In the genomic region with DNA sequence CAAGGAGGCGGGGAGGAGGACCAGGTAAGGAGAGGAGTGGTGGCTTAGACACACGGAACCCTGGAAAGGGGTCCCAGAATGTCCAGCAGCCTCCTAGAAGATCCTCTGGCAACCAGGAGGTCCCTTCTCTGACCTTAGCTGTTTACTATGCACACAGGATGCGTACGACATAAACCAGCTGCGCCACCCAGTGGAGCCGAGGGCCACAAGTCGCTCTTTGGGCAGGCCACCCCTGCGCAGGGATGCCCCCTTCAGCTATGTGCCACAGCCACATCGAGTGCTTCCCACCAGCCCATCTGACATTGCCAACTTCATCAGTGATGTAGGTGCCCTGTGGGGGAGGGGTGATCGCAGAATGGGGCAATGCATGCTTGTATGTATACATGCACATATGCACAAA, we compare ENCODE assay signal across 8 mouse cellular contexts. TPM values are rescaled to one million over a fixed set of nuclear protein-coding genes. Genes with fewer than 3 reads are reported as not detected.
DNase-seq lines count a peak whose midpoint lies in the region; ATAC-seq lines count a peak whose summit lies in the region.

No protein-coding gene starts in this region.

- peaks cover 7% of the 10 kb centered on the region; the same call in 1 of the 2 replicates for H3K27me3 ChIP-seq in hindbrain, embryonic 13.5 days

- H3K4me3 ChIP-seq in hindbrain, embryonic 13.5 days = peak overlapping the region; percentile 30

- peak overlapping the region; percentile 53 for H3K4me2 ChIP-seq in hindbrain, embryonic 13.5 days

- no peak overlapping the region for H3K27ac ChIP-seq in hindbrain, embryonic 13.5 days

- peak overlapping the region; percentile 63; the same call in 1 of the 2 replicates for H3K9ac ChIP-seq in hindbrain, embryonic 13.5 days

- H3K9me3 ChIP-seq in hindbrain, embryonic 13.5 days = peaks cover 28% of the 10 kb centered on the region

- intact Hi-C loops in left cerebral cortex, postnatal 4 days (cut with DNase I) = no loop called here
- intact Hi-C loops in left cerebral cortex, postnatal 25 days (cut with DNase I) = no loop called here

- peak; percentile 8; the same call in 1 of the 2 replicates for ATAC-seq in hindbrain, embryonic 13.5 days (ENCODE audit: low FRiP score)
- ATAC-seq in megakaryocyte-erythroid progenitor cell, adult 5-6 weeks (replicated peaks; ENCODE audit: low FRiP score, low TSS enrichment, poor library complexity, severe bottlenecking) = peak; percentile 32

- H3K36me3 ChIP-seq in hindbrain, embryonic 13.5 days = no peaks in the 10 kb centered on the region

- 56% methylated on average over 10 of the region's 10 CpGs for WGBS in hindbrain, embryonic 13.5 days

- peak; percentile 40 for DNase-seq in left cerebral cortex, postnatal 4 days
- no peak for DNase-seq in left cerebral cortex, adult 18-20 months (ENCODE audit: low spot score in 2 of 2)
- peak; percentile 49 for DNase-seq in embryo, embryonic 11 days
- peak; percentile 48 to 56 for DNase-seq in thymus, postnatal 36 days
- no peak for DNase-seq in left cerebral cortex, postnatal 25 days (ENCODE audit: low spot score in 2 of 2)
- no peak for DNase-seq in urinary bladder, postnatal 14 days (ENCODE audit: low spot score)

- H3K4me1 ChIP-seq in hindbrain, embryonic 13.5 days (replicated peaks) = peaks cover 12% of the 10 kb centered on the region; the same call in 1 of the 2 replicates

RNA-seq across cellular contexts. Expression of a gene that starts 17.7 kb away (rescaled TPM):
- total RNA-seq in left cerebral cortex, postnatal 4 days (2021) = 1 to 10 TPM; 1.2 to 1.7 TPM
- under 1 TPM; 0.63 to 0.79 TPM for total RNA-seq in left cerebral cortex, adult 18-20 months (2021)
- polyA plus RNA-seq in hindbrain, embryonic 13.5 days (2015; fragmentation: Nextera tagmentation; extraction: Ambion mirVana) = 1.5 and 1.8 TPM in 2 replicates
- total RNA-seq in megakaryocyte-erythroid progenitor cell, adult 5-6 weeks (2014; fragmentation: Nextera tagmentation) = not detected in 2 replicates
- not detected in 2 replicates for total RNA-seq in megakaryocyte-erythroid progenitor cell, adult 5-6 weeks (2017)
- total RNA-seq in left cerebral cortex, postnatal 25 days (2021) = under 1 TPM; 0.41 to 0.62 TPM

Comparison
In these comparisons a context has a peak if more than half of its experiments do, and no peak if none do; other contexts are left out.
1. DNase-seq: peak in left cerebral cortex, postnatal 4 days (single experiment), embryo, embryonic 11 days (single experiment) and thymus, postnatal 36 days (2 of 2); none in left cerebral cortex, adult 18-20 months (0 of 2), left cerebral cortex, postnatal 25 days (0 of 2) and urinary bladder, postnatal 14 days (single experiment).